Mouse (Mus musculus) cerebellum, adult 11-12 months (tissue): ENCODE measurements at regions not wholly inside any gene's neighbourhood (a gene's known extent, or its start where the extent isn't known, plus 50 kb on each side); places are given as distances from the start of the nearest gene placed in this dataset.

Experiments used
- DNase-seq: peaks from one replicate; pipeline ENCODE4 v3.0.0; 2022

GRCm38 (mm10) chr17:51248543-51248942 lies 69.4 kb upstream of the Tbc1d5 start:
- DNase-seq = no peak

- no peak for DNase-seq
Observed at GRCm38 (mm10) chr17:51246038-51246437, 66.9 kb upstream of the Tbc1d5 start.

GRCm38 (mm10) chr17:51240360-51240993 lies 61.3 kb upstream of the Tbc1d5 start:
- no peak for DNase-seq

GRCm38 (mm10) chr17:51239465-51239864 lies 60.3 kb upstream of the Tbc1d5 start:
- DNase-seq = no peak
